Mouse (Mus musculus) heart, postnatal 36 days (tissue): ENCODE results near the gene Mia2. TPM values are rescaled to one million over a fixed set of nuclear protein-coding genes. Genes with fewer than 3 reads are reported as not detected.

Experiments
- DNase-seq, 2 experiments: peaks; one replicate each; pipeline ENCODE4 v3.0.0; 2021 to 2022
- intact Hi-C: fragments of 180-260 bp; cut with DNase I; formaldehyde crosslinking; loops from one replicate; pipeline ENCODE4 v1.15.1; 2025
- total RNA-seq, 2 experiments: library from RNA; stranded (reverse); gene quantifications; 2 replicates each; pipeline ENCODE4 v1.2.3; 2021

Gene Mia2
- total RNA-seq, 2 experiments from 2014 or later, result 104 to 112 TPM

DNA sequence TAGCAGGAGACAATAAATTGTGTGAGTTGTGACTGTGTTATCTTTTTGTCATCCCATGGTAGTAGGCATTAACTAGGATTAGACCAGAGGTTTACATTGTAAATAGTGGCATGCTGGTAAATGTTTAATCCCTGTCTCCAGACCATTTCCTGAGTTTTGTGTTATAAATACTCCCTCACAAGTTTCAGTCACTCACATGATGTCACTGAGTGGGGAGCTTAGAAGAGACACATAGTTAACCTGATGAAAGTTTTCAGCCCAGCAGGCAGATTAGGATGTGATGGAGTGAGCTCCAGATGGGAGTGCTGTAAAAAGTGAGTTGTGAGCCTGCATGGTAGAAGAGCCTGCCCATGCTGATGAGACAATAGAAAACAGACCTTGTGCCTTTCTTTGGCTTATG lies 49.5 kb downstream of the Mia2 start:
- DNase-seq, result no peak
- intact Hi-C loops, result no loop called here

DNA sequence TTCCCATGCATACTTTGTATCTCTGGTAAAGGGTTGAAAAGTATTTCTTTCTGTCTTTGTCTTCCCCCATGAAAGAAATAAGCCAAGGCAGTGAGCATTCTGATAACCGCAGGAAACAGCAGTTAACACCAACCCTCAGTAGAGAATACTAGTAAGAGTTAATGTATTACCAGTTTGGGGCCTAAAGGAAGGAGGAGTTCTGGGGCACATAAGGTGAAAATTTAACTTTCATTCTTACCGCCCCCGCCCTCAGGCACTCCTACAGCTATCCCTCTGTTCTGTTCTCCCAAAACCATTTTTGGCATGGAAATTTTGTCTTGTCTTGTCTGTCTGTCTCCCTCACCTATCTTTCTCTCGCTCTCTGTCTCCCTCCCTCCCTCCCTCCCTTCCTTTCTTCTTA lies 54.1 kb downstream of the Mia2 start:
- no peak for DNase-seq
- intact Hi-C loops, result no loop called here

DNA sequence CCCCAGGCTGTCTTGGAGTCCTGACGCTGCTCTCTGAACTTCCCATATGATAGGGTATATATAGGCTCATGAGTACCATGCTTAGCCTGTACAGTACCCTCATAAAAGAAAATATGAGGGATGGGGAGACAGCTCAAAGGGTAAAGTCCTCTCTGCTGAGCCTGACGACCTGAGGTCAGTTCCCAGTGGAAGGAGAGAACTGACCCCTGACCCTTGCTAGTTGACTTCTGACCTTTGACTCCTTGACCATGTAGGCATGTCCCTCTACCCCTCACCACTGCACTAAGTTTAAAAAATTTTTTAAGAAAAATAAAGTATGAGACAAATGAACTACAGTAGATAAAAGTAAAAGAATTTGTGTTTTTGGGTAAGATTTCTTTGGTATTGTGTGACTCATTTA lies 65.5 kb downstream of the Mia2 start:
- intact Hi-C loops, result no loop called here
- DNase-seq, result no peak

DNA sequence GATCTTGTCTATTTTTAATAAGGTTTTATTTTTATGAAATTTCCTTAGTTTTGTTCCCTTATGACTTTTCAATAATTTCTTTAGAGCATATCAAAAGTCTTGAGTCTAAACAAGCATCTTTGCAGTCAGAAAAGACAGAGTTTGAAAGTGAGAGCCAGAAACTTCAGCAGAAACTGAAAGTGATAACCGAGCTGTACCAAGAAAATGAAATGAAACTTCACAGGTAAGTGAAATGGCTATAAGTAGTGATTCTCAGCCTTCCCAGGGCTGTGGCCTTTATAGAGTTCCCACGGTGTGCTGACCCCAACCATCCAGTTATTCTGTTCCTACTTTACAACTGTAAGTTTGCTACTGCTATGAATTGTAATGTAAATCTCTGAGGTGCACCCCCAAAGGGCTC lies 67.2 kb downstream of the Mia2 start:
- intact Hi-C loops, result no loop called here
- DNase-seq, result no peak

DNA sequence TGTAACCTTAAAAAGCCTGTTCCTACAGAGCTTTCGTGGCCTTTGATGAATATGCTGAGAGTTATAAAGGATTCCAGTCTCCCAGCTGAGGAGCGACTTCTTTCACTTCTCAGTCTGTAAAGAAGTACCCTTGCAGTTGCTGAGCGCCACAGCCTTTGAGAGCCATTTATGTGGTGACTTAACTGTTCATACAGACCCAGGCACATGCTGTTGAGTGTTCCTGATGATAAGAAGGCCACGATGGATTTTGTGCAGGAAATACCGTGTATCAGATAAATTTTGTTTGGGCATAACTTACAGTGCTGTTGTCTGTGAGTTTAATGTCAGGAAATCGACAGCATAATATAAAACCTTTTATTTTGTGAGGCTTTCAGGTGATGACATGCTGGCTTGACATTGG lies 68.9 kb downstream of the Mia2 start:
- intact Hi-C loops, result no loop called here
- no peak for DNase-seq

DNA sequence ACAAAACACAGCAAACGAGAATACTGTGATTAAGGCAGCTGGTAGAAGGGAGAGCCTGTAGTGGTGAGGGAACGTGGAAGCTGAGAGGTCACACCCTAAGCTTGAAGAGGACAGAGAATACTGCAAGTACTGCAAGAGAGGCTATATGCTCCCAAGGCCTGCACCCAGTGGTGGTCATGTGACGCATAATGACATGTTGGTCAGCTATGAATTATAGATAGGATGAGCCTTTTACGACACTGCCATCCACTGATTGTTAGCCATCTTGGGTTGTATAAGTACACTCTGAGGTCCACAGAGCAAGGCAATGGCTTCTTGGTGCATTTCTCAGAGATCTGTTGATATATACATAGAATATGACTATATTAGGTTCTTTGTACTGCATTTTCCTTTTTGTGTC lies 71.0 kb downstream of the Mia2 start:
- intact Hi-C loops, result no loop called here
- no peak for DNase-seq

DNA sequence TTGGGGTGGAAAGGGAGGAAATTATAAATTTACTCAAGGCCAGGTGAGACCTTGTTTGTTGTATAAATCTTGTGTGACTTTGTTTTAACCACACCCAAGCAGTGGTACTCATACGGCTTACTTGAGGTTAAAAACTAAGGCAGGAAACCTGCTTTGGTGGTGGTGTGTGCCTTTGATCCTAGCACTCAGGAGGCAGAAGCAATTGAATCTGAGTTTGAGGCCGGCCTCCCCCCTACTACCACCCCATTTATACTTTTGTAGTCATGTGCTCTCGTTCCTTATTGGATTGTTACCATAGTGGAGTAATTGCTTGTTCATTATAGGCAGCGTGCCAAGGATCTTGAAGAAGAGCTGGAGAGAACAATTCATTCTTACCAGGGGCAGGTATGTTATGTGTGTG lies 74.3 kb downstream of the Mia2 start:
- DNase-seq, result no peak
- intact Hi-C loops, result no loop called here

DNA sequence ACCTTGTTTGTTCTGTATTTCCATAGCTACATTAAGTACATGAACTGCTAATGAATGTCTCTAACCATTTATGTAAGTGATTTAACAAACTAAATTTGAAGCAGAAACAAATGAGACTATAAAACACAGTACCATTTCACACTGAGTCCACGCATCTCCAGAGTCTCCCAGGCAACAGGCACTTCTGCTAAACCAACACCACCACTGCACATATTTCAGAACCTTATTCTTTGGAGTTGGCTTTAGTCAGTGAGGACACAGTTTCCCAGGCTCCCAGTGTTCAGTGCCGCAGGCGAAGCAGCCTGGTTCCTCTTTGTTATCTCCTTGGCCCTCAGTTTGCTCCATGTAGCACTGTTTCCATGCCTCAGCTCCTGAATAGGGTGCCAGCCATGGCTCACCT lies 82.2 kb downstream of the Mia2 start:
- intact Hi-C loops, result no loop called here
- no peak for DNase-seq

DNA sequence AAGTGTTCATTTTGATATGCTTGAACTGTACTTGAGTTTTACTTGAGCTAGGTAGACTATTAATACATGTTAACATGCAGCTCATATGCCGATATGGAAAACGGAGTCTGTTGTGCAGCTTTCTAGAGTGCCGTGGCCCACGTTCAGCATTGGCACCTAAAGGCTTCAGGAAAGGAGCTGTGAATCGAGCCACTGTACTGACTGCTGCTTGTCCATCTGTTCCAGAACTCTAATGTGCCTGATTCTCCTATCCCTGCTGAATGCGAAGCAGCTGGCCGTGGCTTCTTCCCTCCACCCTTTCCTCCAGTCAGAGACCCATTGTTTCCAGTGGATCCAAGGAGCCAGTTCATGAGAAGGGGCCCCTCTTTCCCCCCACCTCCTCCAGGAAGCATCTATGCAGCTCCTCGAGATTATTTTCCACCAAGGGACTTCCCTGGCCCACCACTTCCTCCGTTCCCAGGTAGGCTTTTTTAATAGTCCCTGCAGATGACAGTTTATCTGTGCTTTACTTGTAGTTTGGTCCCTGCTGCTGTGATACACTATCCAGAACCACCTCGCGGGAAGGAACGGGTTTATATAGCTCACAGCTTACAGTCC lies 92.6 kb downstream of the Mia2 start:
- intact Hi-C loops, result no loop called here

DNA sequence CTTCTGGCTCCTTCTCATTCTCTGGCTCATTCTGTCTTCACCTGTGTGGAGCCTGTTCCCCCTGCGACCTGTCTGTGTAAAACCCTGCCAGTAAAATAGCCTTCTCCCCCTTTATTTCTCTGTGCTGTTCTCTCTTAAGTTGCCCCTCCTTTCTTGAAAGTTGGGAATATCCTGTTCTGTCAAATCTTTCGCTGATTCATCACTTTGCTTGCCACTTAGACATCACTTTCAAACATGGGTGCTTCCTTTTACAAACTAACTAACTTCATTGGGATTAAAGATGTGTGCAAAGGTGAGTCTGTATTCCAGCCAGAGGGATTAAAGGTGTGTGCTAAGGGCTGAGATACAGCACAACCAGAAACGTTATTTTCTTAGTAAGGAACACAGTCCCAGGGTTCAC lies 98.0 kb downstream of the Mia2 start:
- intact Hi-C loops, result no loop called here

More for the DNA sequence above, 92.6 kb downstream of the Mia2 start:
- DNase-seq, result no peak

DNA sequence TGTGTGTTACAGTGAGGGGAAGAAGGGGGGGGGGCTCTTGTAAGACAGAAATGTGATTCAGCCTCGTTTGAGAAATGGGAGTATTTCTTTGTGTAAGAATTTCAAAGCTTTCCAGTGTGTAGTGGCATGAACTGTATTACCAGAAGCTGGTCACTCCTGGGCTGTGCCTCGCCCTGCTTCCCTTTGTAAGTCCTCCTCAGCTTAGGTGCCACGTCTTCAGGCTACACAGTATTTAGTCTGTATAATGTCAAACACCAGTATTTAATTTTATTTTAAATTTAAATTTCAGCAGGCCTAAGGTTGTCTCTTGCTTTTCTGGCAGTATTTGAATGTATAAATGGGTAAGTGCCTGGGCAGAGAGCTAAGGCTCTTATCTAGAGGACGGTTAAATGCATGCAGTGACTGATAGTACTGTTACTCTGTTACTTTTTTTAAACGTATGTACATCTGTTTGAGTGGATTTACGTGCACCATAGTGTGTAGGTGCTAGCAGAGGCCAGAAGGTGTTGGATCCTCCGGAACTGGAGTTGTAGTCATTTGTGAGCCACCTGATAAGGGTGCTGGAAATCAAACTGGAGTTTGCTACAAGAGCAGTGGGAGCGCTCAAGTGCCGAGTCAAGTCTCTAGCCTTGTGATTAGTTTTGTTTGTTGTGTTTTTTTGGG lies 98.9 kb downstream of the Mia2 start:
- no peak for DNase-seq
- intact Hi-C loops, result no loop called here

More for the DNA sequence above, 98.0 kb downstream of the Mia2 start:
- no peak for DNase-seq

DNA sequence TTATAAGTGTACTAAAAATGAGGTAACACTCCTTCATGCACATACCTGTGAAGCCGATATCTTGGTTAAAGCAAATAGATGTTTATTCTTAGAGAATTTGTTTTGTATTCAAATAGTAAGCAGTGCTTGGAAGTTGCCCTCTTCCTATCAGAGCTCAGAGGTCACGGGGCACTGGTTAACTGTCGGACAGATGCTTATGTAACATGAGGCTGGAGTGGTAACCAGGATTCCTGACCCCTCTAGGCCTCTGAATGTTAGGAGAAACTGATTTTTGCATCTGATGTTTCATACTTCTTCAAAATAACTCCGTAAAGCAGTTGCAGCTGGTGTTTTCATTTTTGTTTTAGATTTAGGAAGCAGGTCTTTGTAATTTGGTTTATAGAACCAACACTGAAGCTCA lies 99.5 kb downstream of the Mia2 start:
- intact Hi-C loops, result no loop called here

DNA sequence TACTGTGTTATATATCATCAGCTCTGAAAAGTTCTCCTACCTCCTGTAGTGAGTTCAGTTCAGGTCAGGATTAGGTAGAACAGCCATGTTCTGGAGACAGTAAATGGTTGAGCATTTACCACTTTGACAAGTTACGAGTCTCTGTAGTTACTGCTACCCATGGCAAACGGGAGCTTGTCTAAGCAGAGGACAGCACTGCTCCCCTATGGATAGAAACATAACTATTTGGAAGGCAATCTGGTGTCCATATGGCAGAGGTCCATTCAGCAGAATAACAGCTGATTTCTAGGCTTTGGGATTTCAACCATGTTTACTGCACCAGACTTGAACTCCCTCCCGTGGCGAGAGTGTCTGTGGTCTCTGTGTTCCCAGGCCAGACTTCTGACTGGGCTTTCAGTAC lies 100.3 kb downstream of the Mia2 start:
- DNase-seq, result no peak
- intact Hi-C loops, result no loop called here

More for the DNA sequence above, 99.5 kb downstream of the Mia2 start:
- no peak for DNase-seq

DNA sequence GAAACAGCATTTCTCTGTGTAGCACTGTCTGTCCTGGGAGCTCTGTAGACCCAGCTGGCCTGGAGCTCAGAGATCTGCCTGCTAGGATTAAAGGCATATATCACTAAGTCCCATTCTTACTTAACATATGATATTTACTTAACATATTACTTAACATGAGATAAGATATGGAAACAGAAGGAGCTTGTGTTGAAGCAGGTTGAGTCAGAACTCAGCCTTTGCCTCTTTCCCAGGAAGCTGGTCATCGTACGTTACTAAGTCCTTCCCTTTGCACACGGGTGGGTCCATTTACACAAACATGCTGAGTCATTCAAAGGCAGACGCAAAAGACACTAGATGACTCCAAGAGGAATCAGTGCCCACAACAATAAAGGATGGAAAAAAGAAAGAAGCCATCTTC lies 103.2 kb downstream of the Mia2 start:
- intact Hi-C loops, result no loop called here
- no peak for DNase-seq

DNA sequence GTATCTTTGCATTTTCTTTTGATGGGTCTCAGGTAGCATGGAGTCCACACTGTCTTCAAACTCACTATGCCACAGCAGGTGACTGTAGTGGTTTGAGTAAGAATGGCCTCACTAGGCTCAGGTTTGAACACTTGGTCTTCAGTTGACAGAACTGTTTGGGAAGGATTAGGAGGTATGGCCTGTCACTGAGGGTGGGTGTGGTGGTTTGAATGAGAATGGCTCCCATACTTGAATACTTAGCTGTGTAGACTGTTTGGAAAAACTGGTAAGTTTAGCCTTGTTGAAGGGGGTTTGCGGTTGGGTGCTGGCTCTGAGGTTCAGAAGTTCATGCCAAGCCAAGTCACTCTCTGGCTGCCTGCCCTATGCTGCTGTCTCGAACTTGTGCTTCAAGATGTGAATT lies 103.8 kb downstream of the Mia2 start:
- intact Hi-C loops, result no loop called here
- no peak for DNase-seq

DNA sequence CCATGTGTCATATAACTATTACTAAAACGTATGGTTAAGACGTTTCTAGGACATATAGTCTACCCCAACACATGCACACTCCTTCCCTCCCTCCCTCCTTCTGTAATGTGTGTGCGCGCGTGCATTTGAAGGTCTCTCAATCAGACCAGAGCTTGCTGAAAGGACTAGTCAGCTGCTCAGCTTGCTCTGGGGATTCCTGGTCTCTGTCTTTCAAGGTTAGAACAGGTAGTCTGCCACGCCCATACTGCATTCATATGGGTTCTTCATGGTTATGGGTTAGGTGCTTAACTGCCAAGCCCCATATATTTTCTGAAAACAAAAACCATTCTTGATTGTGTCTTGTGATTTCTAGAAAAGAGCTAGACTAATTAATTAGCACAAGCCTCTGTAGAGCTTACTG lies 110.0 kb downstream of the Mia2 start:
- no peak for DNase-seq
- intact Hi-C loops, result no loop called here

DNA sequence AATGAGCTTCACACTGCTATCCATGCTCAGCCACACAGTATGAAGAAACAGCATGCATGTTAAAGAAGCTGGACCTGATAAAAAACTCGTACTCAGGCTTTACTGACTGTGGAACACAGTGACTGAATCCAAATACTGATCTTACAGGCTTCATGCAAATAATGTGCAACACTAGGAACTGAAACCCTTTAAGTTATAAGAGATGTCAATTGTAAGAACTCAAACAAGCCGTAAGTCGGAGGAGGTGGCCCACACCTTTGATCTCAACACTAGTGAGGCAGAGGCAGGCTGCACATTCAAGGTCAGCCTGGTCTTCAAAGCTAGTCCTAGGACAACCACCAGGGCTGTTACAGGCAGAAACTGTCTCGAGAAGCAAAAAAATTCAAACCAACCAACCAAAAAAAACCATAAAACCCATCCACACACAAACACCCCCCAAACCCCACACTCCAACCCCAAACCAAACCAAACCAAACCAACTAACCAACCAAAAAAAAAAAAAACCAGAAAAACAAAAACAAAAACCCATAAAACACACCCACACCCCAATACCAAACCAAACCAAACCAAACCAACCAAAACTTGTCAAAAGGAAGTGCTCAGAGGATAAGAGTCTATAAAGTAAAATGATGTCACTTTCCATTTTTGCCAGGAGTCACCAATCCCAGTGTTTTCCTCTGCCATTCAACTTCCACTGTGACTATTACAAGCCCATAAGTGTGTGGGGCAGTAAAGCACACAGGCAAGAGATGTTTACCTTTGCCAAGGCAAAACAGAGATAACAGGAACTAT lies 110.8 kb downstream of the Mia2 start:
- intact Hi-C loops, result no loop called here
- DNase-seq, result no peak

DNA sequence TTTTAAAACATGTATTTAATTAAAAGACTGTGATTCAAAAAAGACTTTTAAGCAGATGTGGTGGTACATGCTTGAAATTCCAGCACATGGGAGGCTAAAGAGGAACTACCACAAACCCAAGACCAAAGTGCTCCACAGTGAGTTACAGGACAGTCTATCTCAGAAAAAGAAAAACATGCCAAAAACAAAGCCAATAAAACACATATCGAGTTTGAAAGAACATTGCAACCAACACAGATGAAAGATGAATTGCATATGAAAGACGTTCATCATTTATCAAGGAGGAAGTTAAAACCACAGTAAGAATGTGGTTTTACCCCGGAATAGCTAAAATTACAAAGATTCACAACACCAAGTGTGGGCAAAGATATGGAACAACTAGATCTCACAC lies 111.4 kb downstream of the Mia2 start:
- DNase-seq, result no peak
- intact Hi-C loops, result no loop called here

DNA sequence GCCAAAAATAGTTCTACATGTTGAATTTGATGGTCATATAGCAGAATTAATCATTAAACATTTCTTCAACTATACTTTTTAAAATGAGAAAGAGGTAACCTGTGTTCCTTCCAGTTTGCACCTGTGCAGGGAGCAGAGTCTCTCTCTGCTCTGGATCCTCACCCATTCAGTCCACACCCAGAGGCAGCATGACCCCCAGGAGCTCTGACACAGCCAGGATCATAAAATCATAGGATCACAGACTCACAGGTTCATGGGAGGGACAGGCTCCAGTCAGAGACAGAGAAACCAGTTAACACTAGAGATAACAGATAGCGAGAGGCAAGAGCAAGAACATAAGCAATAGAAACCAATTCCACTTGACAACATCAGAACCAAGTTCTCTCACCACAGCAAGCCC lies 112.2 kb downstream of the Mia2 start:
- intact Hi-C loops, result no loop called here
- DNase-seq, result no peak

DNA sequence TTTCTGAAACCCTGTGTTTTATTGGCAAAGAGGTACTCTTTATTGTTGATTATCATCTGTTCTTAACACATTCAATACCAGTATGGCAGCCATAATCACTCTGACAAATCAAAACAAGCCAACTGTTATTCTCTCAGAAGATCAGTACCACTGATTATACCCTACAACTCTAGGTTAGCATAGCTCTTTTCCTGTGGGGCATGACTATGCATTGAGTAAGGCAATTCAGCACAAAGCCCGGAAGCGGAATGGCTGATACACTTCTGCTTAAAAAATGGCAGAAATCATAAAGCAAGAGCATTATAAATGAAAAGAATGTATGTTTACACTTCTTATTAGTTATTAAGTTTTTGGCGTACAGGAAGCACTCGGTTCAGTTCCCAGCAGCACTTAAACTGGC lies 120.6 kb downstream of the Mia2 start:
- intact Hi-C loops, result loop anchor here (5.0 kb wide), 2 partner anchors 149 to 204 kb away; partner anchors contain the start of genes Gemin2, Pnn and Sec23a

DNA sequence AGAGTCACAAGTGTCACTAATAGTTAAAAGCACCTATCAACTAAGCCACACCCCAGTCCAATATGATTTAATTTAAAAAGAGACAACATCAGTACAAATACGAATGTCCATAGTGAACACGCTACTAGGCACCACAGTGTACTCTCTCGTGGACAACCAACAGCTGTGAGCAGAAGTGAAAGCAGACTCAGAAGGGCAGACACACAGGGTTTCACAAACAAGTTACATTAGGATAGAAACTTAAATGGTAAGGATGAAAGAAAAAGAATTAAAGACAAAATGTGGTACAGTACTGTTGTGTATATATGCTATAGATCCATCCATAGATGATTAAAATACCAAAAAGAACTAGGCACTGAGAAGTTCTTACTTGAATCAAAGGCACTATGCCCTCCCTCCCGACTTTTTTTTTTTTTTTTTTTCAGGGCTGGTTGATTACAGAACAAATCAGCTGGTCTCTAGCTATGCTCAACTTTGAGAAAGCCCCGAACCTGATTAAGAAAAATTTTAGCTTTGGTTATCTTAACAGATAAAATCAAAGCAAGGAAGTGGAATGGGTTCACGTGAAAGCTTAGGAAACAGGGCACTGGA lies 121.2 kb downstream of the Mia2 start:
- no peak for DNase-seq
- intact Hi-C loops, result loop anchor here (5.0 kb wide), 2 partner anchors 149 to 204 kb away; partner anchors contain the start of genes Gemin2, Pnn and Sec23a

More for the DNA sequence above, 120.6 kb downstream of the Mia2 start:
- no peak for DNase-seq
